Mouse (Mus musculus): Measurements from ENCODE around the gene Slit3.

The Slit3 gene

DNA sequence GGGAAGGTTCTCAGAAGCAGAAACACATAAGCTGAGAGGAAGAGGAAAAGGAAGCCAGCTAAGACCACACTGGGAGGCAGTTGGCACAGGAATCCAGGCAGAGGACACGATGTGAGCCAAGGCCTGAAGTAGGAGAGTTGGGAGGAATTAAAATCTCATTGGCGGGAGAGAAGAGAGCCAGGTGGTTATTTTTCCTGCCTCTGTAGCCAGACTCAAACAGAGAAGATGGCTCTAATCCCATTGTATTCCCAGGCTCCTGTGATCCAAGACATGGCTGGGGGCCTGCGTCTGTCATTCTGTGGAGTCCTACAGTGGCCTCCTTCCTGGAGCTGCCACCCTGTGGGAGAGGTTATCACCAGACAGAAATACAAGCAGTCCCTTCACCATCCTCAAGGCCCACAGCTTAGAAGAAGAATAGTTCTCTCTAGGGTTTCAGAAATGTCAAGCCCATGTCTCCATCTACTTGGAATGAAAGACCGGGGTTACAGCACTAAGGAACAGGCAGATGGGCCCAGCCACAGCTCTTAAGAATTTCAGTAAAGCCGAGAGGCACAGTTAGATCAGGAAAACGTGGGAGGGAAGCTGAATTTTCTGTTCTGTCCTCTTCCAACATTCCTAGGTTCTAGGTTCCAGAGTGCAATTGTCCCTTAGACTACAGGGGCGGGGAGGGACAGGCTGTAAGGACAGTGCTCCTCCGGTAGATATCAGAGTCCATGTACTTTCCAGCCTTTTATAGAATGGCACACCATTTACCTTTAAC is 183.4 kb downstream of the Slit3 start:
- DNase-seq (ENCODE audit: low spot score in 2 of 2): no peak

DNA sequence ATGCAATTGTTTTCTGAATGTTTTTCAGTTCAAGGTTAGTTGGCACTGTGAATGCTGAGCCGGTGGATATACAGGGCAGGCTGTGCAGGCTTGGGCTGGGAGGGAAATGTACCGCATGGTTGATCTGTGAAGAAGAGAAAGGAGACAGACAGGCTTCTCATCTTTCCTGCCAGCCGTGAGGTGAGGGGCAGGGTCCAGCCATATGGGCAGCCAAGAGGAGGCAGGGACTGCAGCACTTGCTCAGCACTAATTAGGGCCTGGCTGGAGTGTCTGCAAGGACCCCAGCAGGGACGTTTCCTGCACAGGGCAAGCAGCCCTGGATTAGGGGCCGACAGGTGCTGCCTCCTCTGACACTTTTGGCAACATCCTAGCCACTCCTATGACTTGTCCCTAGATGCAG is 184.1 kb downstream of the Slit3 start:
- no peak for DNase-seq (ENCODE audit: low spot score in 2 of 2)

DNA sequence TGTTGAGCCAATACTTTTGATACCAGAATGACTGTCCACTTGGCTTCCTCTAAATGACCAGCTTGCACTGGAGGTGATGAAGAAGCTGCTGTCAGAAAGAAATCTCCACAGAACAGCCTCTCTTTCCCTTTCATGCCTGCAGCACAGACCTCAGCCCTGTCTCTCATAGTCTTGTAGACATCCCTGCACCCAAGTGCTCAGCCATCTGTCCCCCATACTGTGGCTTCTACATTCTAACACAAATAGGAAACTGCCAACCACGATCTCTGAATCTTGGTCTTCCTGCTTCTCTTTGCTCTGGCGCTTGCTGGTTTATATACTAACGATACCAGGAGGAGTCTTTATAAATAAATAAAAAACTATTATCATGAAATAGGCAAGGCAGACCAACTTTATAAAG is 184.9 kb downstream of the Slit3 start:
- DNase-seq (ENCODE audit: low spot score in 2 of 2): no peak

DNA sequence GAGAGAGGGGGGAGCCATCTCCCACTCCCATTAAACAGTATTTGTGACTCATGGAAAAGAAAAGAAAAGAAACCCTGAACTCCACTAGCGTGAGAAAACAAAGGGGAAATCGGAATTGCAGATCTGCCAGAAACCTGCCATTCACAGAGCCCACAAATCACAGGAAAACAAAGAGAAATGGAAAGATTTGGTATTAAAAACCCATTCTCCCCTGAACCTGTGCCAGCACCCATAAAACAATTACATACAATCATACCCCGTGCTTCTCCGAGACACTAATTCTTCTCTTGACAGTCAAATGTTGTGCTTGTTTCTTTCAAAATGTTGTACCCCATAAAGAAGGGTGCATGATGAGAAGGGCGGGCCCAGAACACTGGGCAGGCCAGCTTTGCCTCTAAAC is 185.9 kb downstream of the Slit3 start:
- DNase-seq (ENCODE audit: low spot score in 2 of 2): no peak

DNA sequence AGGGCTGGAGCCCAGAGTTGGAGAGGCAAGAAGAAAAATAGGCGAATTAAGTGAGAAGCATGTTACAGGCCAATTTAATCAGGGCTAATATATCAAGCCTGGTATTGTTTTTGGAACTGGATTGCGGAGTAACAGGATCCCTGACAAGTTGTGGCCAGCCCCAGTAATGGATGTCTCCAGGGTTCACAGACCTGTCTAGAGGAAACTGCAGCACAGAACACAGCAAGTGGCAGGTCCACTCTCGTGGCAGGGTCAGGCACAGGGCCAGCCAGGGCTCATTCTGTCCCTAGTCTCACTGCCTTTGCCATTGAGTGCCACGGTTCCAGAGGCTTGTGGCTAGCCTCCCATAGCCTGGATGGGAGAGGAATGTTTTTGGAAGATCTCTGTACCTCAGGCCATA is 187.0 kb downstream of the Slit3 start:
- no peak for DNase-seq (ENCODE audit: low spot score in 2 of 2)

DNA sequence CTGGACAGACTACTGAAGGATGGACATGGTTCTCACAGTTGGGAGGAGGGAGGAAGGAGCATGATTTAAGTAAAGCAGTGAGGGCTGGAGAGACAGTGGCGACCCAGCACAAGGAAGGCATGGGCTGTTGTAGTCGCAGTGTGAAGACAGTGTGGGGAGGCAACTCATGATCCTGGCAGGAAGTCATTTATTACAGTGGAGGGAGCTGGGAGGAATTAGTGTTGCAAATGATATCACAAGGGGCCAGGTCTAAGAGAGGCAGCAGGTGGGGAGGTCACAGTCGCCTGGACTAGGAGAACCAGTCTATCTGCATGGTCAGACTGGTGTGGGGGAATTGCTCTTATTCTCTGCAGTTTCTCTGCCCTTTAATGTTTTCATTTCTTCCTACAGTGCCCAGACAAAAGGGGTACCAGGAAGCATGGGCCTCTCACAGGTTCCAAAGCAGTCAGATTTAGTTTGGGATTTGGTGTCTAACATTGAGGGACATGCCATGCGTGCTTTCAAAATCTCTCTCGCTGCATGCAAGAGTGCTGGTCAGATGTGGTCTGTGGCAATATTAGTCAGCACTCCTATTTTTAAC is 194.5 kb downstream of the Slit3 start:
- DNase-seq (ENCODE audit: low spot score in 2 of 2): no peak

DNA sequence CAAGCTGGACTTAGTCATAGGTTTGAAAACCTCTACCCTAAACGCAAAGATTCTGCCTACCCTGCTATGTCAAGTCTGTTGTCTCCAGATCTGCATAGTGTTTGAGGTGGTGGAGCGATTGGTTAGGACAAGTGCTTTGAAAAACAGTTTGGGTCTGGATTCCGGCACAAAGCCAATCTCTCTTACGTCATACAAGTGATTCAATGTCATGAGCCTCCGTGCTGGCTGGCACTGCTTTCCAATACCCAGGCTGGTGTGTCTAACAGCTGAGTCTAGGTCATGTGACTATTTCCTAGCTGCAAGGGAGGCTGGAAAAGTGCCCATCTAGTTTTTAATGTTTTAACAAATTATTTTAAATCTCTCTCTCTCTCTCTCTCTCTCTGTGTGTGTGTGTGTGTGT is 196.2 kb downstream of the Slit3 start:
- no peak for DNase-seq (ENCODE audit: low spot score in 2 of 2)

DNA sequence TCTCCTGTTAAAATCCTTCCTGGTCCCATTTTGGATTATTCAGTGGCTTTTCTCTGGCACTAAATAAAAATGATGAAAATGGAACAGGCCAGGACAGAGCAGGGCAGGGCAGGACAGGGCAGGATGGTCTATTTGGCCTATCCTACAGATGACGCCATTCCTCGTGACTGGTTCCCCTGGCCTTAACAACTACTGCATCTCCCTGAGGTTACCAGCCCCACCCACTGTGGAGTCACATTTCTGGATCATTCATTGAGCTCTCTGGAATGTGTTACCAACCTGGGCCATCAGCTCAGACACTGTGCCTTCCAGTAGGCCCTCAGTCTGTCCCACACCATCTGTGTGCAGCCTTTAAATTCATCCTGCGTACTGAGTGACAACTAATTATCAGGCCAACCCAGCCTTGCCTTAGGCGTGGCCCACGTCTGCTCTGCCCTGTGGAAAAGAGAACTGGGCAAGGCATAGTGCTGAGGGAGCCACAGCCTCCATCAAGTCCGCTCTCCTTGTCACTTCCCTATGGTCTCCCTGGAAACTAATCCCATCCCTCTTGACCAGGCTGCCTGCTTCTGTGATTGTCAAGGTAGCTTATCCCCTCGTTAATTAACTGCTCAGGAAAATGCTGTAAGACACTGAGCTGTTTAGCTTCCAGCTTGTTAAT is 196.9 kb downstream of the Slit3 start:
- no peak for DNase-seq (ENCODE audit: low spot score in 2 of 2)

DNA sequence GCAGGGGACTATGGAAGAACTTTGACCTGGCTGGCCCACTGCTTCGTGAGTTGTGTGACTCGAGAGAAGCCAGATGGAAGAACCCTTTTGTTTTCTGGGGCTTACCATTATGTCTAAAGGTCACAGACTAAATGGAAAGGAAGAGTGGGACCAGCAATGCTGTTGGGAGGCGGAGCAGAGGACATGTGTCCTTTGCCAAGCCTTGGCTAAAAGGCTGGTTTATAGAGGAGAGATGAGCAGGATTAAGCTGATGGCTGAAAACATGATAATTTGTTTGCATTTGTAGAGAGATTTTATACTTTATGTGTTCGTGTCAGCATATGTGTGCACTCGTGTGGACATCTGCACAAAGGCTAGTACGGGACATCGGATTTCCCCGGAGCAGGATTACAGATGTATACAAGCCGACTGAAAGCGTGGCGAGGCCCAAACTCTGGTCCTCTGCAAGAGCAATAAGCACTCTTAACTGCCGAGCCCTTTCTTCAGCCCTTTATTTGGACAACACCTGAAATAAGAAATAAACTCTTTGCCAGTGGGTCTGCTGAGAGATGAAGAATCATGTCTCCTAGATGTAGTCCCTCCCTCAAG is 197.5 kb downstream of the Slit3 start:
- DNase-seq (ENCODE audit: low spot score in 2 of 2): no peak

DNA sequence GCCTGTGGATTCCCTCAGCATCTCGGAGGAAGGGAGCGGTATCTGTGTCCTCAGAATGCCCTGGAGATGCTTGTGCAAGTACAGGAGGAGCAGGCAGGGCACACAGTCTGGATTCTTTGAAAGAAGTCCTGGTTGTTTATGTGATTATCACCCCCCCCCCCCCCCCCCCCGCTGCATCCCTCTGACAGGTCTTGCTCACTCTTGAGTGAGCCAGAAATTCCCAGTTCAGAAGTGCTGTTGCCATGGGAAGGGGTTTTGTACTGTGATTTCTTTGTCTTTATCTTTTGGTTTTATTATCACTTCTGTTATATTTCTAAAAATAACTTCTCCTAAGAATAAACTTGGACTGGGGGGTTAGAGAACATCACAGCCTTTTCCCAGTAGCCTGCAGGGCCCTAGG is 199.5 kb downstream of the Slit3 start:
- no peak for DNase-seq (ENCODE audit: low spot score in 2 of 2)

DNA sequence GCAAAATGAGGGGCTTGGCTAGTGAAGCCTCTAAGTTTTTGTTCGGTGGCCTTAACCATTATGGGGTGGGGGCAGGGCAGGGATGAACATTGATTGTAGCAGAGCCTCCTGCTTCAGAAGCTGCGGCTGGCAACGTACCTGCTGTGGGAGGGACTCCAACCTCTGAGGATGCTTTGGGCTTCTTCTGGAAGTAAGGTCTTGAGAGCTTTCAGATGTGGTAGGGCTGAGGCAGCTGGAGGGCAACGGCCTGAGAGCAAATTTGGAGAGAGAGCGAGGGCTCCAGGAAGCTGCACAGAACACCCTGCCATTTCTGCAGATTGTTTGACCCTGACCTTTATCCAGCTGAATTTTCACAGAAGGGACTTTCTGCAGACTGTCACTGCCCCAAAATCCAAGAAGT is 203.4 kb downstream of the Slit3 start:
- no peak for DNase-seq (ENCODE audit: low spot score in 2 of 2)

DNA sequence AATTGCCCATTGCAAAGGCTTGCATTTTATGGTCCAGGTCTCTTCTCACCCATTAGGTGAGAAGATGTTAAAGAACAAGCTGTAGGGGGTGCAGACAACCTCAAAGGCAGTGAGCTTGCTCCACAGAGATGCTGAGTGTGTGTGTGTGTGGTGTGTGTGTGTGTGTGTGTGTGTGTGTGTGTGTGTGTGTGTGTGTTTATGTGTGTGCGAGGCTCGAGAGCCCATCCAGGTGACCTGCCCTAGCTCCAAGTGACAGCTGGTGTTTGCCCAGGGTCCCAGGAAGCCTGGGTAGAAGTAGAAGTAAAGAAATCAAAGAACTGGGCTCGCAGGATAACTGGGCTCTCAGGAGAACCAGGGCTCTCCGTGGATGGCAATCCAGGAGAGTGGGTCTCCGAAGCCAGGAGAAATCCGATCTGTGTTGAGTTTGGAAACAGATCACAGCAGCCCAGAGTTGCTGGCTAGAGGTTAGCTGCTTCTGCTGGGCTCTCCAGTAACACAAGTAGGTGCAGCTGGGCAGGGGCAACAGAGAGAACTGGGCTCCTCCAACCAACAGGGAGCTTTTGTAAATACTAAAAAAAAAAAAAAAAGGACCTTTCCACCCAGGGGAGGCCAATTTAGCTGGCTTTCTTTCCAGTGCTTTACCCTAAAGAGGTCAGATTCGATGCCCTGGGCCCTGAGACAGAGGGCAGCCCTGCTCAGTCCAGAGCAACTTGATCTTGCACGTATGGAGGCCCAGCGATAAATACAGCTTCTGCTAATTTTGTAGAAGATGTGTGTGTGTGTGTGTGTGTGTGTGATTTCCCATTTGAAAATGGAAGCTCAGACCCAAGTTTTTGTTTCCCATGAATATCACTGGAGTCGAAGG is 204.3 kb downstream of the Slit3 start:
- DNase-seq (ENCODE audit: low spot score in 2 of 2): no peak

DNA sequence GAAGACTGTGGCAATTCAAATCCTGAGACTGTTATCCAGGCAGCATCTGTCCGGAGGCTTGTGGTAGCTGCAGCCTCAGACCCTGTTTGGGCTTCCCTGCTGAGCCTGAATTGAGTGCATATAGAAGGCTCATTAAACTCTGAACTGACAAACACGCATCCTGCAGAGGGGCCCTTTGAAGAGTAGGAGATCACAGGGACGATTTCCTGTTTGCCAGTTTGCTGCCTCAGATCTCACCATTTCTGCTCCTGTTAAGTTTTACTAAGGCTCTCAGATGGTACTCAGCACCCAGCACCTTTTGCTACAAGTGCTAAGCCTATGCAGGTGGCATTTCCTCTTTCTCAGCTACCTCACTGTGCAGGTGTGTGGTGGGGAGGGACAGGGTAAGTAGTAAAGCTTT is 205.3 kb downstream of the Slit3 start:
- no peak for DNase-seq (ENCODE audit: low spot score in 2 of 2)

DNA sequence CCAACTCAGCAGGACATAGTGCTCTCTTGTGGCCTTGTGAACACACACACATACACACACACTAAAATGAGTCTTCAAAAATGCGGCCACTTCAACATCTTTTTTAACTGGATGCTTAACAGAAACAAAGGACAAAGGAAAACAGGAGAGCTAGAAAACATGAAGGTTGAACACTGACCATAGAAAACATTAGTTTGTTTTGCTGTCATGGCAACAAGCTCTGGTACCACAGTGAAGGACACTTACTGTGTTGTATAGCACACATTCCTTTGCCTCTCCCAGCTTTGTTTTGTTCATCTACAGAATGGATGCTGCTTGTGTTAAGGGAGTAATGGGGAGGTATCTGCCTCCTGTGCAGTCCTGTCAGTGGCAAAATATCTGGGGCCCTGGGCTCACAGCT is 206.9 kb downstream of the Slit3 start:
- no peak for DNase-seq (ENCODE audit: low spot score in 2 of 2)

DNA sequence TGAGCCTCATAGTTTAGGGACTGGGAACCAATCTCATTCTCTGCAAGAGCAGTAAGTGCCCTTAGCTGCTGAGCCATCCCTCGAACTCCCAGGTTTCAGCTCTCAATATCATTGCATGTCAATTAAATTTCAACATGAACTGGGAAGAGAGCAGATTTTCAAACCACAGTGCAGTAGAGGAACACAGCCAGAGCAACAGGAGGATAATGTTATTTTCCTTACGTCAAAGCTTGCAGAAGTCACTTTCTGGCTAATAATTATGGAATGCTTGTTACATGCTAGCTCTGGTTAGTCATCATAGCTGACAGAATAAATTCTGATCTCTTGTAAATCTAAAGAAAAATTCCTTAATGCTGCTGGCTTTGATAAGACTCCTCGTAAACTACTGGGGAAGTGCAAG is 210.5 kb downstream of the Slit3 start:
- no peak for DNase-seq (ENCODE audit: low spot score in 2 of 2)

DNA sequence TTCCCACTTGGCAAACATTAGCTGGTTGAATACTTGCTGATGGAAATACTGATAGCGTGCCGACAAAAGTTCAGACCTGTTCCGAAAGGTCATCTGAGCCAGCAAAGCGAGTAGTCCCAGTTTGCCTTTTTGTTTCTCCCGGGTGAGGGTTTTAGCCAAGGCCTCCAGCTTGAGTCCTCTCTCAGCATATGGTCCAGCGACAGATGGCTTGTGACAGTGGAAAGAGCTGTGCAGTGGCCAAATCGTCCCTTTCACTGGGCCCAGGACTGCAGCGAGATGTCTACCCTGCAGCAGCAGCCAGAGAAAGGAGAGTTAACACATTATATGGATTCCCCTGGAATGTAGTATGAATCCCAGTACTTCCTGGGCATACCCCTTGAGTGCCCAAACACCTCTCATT is 215.5 kb downstream of the Slit3 start:
- DNase-seq (ENCODE audit: low spot score in 2 of 2): no peak

DNA sequence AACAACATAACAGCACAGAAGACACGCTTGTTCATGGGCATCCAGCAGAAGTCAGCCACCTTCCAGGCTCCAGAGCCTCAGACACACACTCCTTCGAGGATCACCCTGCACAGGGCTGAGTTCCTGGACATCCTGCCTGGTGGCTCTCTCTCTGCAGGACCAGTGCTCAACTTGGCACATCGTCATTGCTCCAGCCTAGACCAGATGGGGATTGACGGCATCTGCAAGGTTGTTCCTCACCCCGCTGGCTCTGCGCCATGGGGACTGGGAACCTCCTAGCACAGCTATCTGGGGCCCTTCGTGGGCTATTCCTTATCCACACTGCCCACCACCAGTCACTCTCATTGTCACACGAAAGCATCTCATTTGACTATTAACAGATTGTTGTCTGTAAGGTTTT is 216.5 kb downstream of the Slit3 start:
- DNase-seq (ENCODE audit: low spot score in 2 of 2): no peak

DNA sequence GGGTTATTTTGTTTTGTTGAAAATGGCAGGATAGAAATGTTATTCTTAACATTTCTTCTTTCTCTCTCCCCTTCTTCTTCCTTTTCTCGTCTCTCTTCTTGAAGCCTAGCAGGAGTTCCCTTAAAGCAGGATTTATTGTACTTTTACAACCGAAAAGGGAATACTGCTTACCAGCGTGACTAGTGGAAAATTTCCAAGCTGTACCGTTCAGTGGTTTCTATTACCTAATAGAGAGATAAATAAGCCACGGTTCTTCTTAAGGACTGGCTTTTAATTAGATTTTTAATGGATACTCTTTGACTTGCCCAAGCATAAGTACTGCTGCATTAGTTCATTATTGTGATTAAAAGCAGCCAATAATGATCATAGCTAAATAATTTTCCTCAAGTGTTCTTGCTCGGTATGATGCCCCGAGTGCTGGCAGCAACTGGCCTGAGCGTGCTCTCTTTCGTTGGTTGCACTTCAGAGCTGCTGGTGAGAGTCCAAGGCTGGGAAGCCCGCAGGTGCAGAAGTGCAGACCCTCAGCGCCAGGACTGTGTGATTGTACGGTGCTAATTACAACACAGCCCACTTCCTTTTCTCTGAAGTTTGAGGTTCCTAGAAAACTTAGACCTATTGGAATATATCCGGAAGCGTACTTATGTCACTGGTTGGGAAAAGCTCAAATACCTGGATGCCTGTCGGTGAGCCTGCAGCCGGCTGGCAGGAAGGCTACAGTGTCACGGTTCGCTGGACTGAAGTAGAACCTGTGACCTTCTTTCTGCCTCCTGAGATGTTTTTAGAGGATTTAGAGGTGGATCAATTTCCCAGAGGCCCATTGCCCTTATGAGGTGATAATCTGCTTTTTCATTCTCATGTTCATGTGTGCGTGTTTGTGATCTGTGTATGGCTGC is 217.1 kb downstream of the Slit3 start:
- DNase-seq (ENCODE audit: low spot score in 2 of 2): no peak

DNA sequence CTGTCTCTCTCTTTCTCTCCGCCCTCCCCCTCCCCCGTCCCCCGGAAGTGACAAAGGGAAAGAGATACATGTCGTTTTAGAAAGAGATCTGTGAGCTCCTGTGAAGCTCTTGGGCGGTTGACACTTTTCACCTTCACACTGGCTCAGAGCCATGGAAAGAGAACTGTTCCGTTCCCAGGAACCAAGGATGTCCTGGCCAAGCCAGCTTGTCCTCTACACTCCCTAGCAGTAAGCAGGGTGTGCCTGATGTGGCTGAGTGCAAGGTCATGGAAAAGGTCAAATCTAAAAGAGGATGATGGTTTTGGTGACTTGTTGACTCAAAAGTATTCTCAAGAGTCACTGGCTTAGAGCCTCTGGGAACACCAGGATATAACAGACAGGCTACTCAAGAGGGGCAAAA is 219.7 kb downstream of the Slit3 start:
- no peak for DNase-seq (ENCODE audit: low spot score in 2 of 2)

DNA sequence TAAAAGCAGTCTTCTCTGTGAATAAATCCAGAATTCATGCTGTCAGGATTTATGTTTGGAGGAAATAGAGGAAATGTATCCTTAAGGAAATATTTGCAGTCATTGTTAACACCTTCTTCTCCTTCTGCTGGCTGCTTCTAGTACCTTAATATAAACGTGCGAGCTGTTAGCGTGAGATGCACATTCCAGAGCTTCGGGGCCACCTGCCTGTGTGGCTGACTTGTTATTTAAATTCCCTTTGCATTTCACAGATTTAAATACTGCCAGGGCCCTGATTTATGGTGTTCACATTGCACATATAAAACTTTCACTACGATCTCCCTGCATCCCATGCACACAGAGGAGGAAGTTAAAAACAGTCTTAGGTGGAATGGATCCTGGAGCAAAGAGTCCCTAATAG is 221.5 kb downstream of the Slit3 start:
- peak; percentile 11 to 61 for DNase-seq (ENCODE audit: low spot score in 2 of 2)
